Mouse (Mus musculus): ENCODE results near the gene Lonp2. TPM values are rescaled to one million over a fixed set of nuclear protein-coding genes. Genes with fewer than 3 reads are reported as not detected.

Gene Lonp2
- polyA plus RNA-seq, 1 experiment from 2014 or later: 50.3 TPM

- DNase-seq (ENCODE audit: low spot score) (no peak), ATAC-seq (replicated peaks; ENCODE audit: low FRiP score) (no peak)
- H3K9ac ChIP-seq (ENCODE audit: low read depth, low read length): no peak overlapping the region
- H3K36me3 ChIP-seq (ENCODE audit: control insufficient read depth, insufficient read depth, low read length): no peaks in the 10 kb centered on the region
- H3K4me3 ChIP-seq (ENCODE audit: low read depth, low read length): no peak overlapping the region
- H3K4me1 ChIP-seq (replicated peaks; ENCODE audit: control insufficient read depth, insufficient read depth, low read length): peaks cover 19% of the 10 kb centered on the region
- no peak overlapping the region for H3K4me2 ChIP-seq
- no peak overlapping the region for H3K27ac ChIP-seq (ENCODE audit: low read depth, low read length)
- H3K27me3 ChIP-seq (replicated peaks; ENCODE audit: control insufficient read depth, insufficient read depth, low read length): no peaks in the 10 kb centered on the region
- WGBS: 67% methylated on average over 19 of the region's 19 CpGs
- no peaks in the 10 kb centered on the region for H3K9me3 ChIP-seq (ENCODE audit: control insufficient read depth, low read length)
These were observed 104.5 kb downstream of the Lonp2 start for GRCm38 (mm10) chr8:86728224-86728950.

DNA sequence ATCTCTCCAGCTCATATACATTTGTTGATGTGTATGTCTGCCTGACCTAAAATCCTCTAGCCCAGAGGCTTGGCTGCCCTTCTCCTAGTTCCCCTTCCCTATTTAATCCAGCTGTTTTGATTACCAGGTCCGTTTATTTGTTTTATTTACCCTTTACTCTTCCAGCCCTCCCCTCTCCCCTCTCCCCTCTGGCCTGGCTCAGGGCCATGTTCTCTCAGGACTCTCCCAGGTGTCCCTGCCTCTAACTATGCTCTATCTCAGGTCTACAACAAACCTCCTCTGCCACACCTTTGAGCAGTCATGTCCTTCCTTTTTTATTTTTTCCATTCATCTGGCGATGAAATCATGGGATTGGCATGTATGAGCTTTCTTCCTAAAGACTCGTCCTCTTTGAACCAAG is 106.5 kb downstream of the Lonp2 start:
- WGBS: 41% methylated on average over 3 of the region's 3 CpGs

GRCm38 (mm10) chr8:86730860-86731259 is 107.0 kb downstream of the Lonp2 start:
- Histone ChIP-seq H3K4me3 (ENCODE audit: low read depth, low read length) (no peak overlapping the region), H3K27me3 (replicated peaks; ENCODE audit: control insufficient read depth, insufficient read depth, low read length) (no peaks in the 10 kb centered on the region), H3K4me2 (no peak overlapping the region), H3K36me3 (ENCODE audit: control insufficient read depth, insufficient read depth, low read length) (no peaks in the 10 kb centered on the region), H3K9me3 (ENCODE audit: control insufficient read depth, low read length) (no peaks in the 10 kb centered on the region), H3K9ac (ENCODE audit: low read depth, low read length) (no peak overlapping the region), H3K27ac (ENCODE audit: low read depth, low read length) (no peak overlapping the region), H3K4me1 (replicated peaks; ENCODE audit: control insufficient read depth, insufficient read depth, low read length) (peaks cover 29% of the 10 kb centered on the region)
- DNase-seq (ENCODE audit: low spot score): no peak
- WGBS: 97% methylated on average over 1 of the region's 1 CpGs
- no peak for ATAC-seq (replicated peaks; ENCODE audit: low FRiP score)

More for the DNA sequence above, 106.5 kb downstream of the Lonp2 start:
- ATAC-seq (replicated peaks; ENCODE audit: low FRiP score) (no peak), DNase-seq (ENCODE audit: low spot score) (no peak)
- Histone ChIP-seq H3K36me3 (ENCODE audit: control insufficient read depth, insufficient read depth, low read length) (no peaks in the 10 kb centered on the region), H3K4me2 (no peak overlapping the region), H3K4me3 (ENCODE audit: low read depth, low read length) (no peak overlapping the region), H3K4me1 (replicated peaks; ENCODE audit: control insufficient read depth, insufficient read depth, low read length) (peaks cover 23% of the 10 kb centered on the region), H3K9ac (ENCODE audit: low read depth, low read length) (no peak overlapping the region), H3K27me3 (replicated peaks; ENCODE audit: control insufficient read depth, insufficient read depth, low read length) (no peaks in the 10 kb centered on the region), H3K9me3 (ENCODE audit: control insufficient read depth, low read length) (no peaks in the 10 kb centered on the region), H3K27ac (ENCODE audit: low read depth, low read length) (no peak overlapping the region)

- no peaks in the 10 kb centered on the region for H3K27me3 ChIP-seq (replicated peaks; ENCODE audit: control insufficient read depth, insufficient read depth, low read length)
- no peak for ATAC-seq (replicated peaks; ENCODE audit: low FRiP score)
- no peak for DNase-seq (ENCODE audit: low spot score)
- no peak overlapping the region for H3K4me3 ChIP-seq (ENCODE audit: low read depth, low read length)
- peaks cover 23% of the 10 kb centered on the region for H3K4me1 ChIP-seq (replicated peaks; ENCODE audit: control insufficient read depth, insufficient read depth, low read length)
- no peaks in the 10 kb centered on the region for H3K9me3 ChIP-seq (ENCODE audit: control insufficient read depth, low read length)
- no peak overlapping the region for H3K27ac ChIP-seq (ENCODE audit: low read depth, low read length)
- WGBS: 77% methylated on average over 4 of the region's 4 CpGs
- no peak overlapping the region for H3K4me2 ChIP-seq
- no peak overlapping the region for H3K9ac ChIP-seq (ENCODE audit: low read depth, low read length)
- H3K36me3 ChIP-seq (ENCODE audit: control insufficient read depth, insufficient read depth, low read length): no peaks in the 10 kb centered on the region
These were observed 110.3 kb downstream of the Lonp2 start for GRCm38 (mm10) chr8:86734171-86734570.

DNA sequence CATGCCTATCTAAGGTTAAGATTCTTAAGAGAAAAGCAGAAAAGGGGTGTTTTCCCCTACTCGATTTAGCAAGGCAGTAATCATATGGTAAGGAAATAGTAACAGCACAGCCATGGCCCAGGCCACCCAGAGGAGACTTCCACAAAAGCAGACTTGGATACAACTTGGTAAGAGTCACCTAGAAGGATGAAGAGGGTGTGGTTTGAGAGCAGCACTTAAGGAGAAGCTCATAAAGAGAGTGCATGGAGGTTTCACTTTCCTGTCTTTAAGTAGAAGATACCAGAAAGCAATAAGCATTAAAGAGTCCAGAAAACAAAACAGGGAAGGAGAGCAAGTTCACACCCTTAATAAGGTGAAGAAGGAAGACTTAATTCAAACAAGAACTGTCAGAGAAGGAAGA is 111.1 kb downstream of the Lonp2 start:
- Histone ChIP-seq H3K36me3 (ENCODE audit: control insufficient read depth, insufficient read depth, low read length) (no peaks in the 10 kb centered on the region), H3K27ac (ENCODE audit: low read depth, low read length) (no peak overlapping the region), H3K4me2 (no peak overlapping the region), H3K9ac (ENCODE audit: low read depth, low read length) (no peak overlapping the region), H3K9me3 (ENCODE audit: control insufficient read depth, low read length) (no peaks in the 10 kb centered on the region), H3K4me1 (replicated peaks; ENCODE audit: control insufficient read depth, insufficient read depth, low read length) (peaks cover 23% of the 10 kb centered on the region), H3K27me3 (replicated peaks; ENCODE audit: control insufficient read depth, insufficient read depth, low read length) (no peaks in the 10 kb centered on the region), H3K4me3 (ENCODE audit: low read depth, low read length) (no peak overlapping the region)
- DNase-seq (ENCODE audit: low spot score): no peak
- 71% methylated on average over 1 of the region's 1 CpGs for WGBS
- ATAC-seq (replicated peaks; ENCODE audit: low FRiP score): no peak

- H3K4me1 ChIP-seq (replicated peaks; ENCODE audit: control insufficient read depth, insufficient read depth, low read length): peaks cover 23% of the 10 kb centered on the region
- 14% methylated on average over 3 of the region's 3 CpGs for WGBS
- no peak overlapping the region for H3K4me2 ChIP-seq
These were observed 111.7 kb downstream of the Lonp2 start for GRCm38 (mm10) chr8:86735446-86736111.

DNA sequence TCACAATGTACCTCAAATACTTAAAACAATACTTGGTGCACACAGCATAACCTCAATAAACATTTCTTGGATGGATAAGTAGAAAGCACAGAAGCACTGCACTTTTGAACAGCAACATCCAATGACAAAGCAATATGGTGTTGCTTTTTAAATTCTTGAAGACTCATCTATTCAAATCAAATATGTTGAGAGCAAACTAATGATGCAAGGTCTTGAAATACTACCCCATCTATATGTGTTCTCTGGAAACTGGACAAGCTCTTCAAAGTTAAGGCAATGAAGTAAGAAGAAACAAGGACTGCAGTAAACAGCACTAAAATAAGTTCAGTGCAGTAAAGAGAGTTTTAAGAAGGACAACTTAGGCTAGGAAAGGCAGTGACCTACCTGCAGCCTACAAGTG is 117.1 kb downstream of the Lonp2 start:
- no peaks in the 10 kb centered on the region for H3K27me3 ChIP-seq (replicated peaks; ENCODE audit: control insufficient read depth, insufficient read depth, low read length)
- H3K9ac ChIP-seq (ENCODE audit: low read depth, low read length): no peak overlapping the region
- peaks cover 14% of the 10 kb centered on the region for H3K4me1 ChIP-seq (replicated peaks; ENCODE audit: control insufficient read depth, insufficient read depth, low read length)
- ATAC-seq (replicated peaks; ENCODE audit: low FRiP score) (no peak), DNase-seq (ENCODE audit: low spot score) (no peak)
- H3K4me2 ChIP-seq: no peak overlapping the region
- no peak overlapping the region for H3K4me3 ChIP-seq (ENCODE audit: low read depth, low read length)
- H3K36me3 ChIP-seq (ENCODE audit: control insufficient read depth, insufficient read depth, low read length): no peaks in the 10 kb centered on the region
- H3K9me3 ChIP-seq (ENCODE audit: control insufficient read depth, low read length): no peaks in the 10 kb centered on the region
- no peak overlapping the region for H3K27ac ChIP-seq (ENCODE audit: low read depth, low read length)

More at GRCm38 (mm10) chr8:86735446-86736111, 111.7 kb downstream of the Lonp2 start:
- Histone ChIP-seq H3K9ac (ENCODE audit: low read depth, low read length) (no peak overlapping the region), H3K27me3 (replicated peaks; ENCODE audit: control insufficient read depth, insufficient read depth, low read length) (no peaks in the 10 kb centered on the region), H3K27ac (ENCODE audit: low read depth, low read length) (no peak overlapping the region), H3K9me3 (ENCODE audit: control insufficient read depth, low read length) (no peaks in the 10 kb centered on the region), H3K4me3 (ENCODE audit: low read depth, low read length) (no peak overlapping the region), H3K36me3 (ENCODE audit: control insufficient read depth, insufficient read depth, low read length) (no peaks in the 10 kb centered on the region)
- DNase-seq (ENCODE audit: low spot score) (no peak), ATAC-seq (replicated peaks; ENCODE audit: low FRiP score) (peak; percentile 47; the same call in 1 of the 2 replicates)

- no peak overlapping the region for H3K27ac ChIP-seq (ENCODE audit: low read depth, low read length)
- no peak overlapping the region for H3K4me2 ChIP-seq
- H3K36me3 ChIP-seq (ENCODE audit: control insufficient read depth, insufficient read depth, low read length): no peaks in the 10 kb centered on the region
- DNase-seq (ENCODE audit: low spot score): no peak
- H3K4me1 ChIP-seq (replicated peaks; ENCODE audit: control insufficient read depth, insufficient read depth, low read length): peaks cover 11% of the 10 kb centered on the region
- no peak for ATAC-seq (replicated peaks; ENCODE audit: low FRiP score)
- no peaks in the 10 kb centered on the region for H3K27me3 ChIP-seq (replicated peaks; ENCODE audit: control insufficient read depth, insufficient read depth, low read length)
- no peak overlapping the region for H3K4me3 ChIP-seq (ENCODE audit: low read depth, low read length)
- no peaks in the 10 kb centered on the region for H3K9me3 ChIP-seq (ENCODE audit: control insufficient read depth, low read length)
- H3K9ac ChIP-seq (ENCODE audit: low read depth, low read length): no peak overlapping the region
These were observed 117.8 kb downstream of the Lonp2 start for GRCm38 (mm10) chr8:86741627-86742026.
